ENCODE assay signal across 9 mouse cellular contexts in the genomic region with DNA sequence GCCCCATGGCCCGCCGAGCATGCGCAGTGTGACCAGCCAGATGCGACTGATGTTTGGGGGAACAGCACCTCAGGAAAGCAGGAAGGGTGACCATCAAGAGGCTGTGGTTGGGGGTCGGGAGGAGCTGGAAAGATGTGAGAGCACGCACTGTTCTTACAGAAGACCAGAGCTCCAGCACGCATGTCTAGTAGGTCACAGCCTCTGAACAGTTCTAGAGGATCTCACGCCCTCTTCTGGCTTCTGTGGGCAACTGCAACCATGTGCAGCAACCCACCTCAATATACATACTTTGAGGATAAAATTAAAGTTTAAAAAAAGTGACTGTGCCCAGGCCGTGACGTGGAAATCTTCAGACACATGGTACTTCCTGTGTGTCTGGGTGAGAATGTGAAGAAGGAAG. TPM values are rescaled to one million over a fixed set of nuclear protein-coding genes. Genes with fewer than 3 reads are reported as not detected.
A peak's percentile ranks its signal among the peaks of the same experiment; 100 is the strongest.
DNase-seq lines count a peak whose midpoint lies in the region; ATAC-seq and TF ChIP-seq lines count a peak whose summit lies in the region.
"Had no signal": no experiment of that assay in that cellular context is flagged by ENCODE, and none has a peak within 500 bp of the region (broad histone marks: within the 10 kb centered on the region; RNA-seq: fewer than 3 reads in every experiment).

No protein-coding gene starts in this region.

- peak; percentile 52 for ATAC-seq in granulocyte monocyte progenitor cell, adult 5-6 weeks (replicated peaks; ENCODE audit: poor library complexity, severe bottlenecking)

- 61% methylated on average over 10 of the region's 10 CpGs for WGBS in heart, embryonic 10.5 days
- WGBS in small intestine, adult 2 months = 81% methylated on average over 10 of the region's 10 CpGs

- H3K27me3 ChIP-seq in heart, embryonic 10.5 days (ENCODE audit: insufficient read depth, poor library complexity, severe bottlenecking) = no peaks in the 10 kb centered on the region
- H3K27me3 ChIP-seq in testis, adult 2 months (ENCODE audit: control insufficient read depth, insufficient read depth, low read length) = no peaks in the 10 kb centered on the region
- H3K27me3 ChIP-seq in small intestine, adult 2 months (ENCODE audit: control insufficient read depth, insufficient read depth, low read length) = no peaks in the 10 kb centered on the region

- no peaks in the 10 kb centered on the region for H3K9me3 ChIP-seq in heart, embryonic 10.5 days

- TF ChIP-seq CTCF in testis, adult 2 months (IDR thresholded peaks at IDR 0.05; ENCODE audit: control insufficient read depth, insufficient read depth, insufficient replicate concordance, low read depth, low read length) = peak; percentile 48; the same call in 1 of the 2 replicates
- TF ChIP-seq CTCF in small intestine, adult 2 months (IDR thresholded peaks at IDR 0.05; ENCODE audit: extremely low read depth, insufficient read length, insufficient replicate concordance, low read depth, low read length) = peak; percentile 62; the same call in 1 of the 2 replicates

- intact Hi-C loops in left cerebral cortex, postnatal 36 days (cut with DNase I) = loop anchor here (2.0 kb wide), 1 partner anchor 61 kb away; no protein-coding TSS in a partner anchor

- no peak for TF ChIP-seq POLR2A in testis, adult 2 months (IDR thresholded peaks at IDR 0.05; ENCODE audit: control insufficient read depth, low read depth, low read length)
- no peak for TF ChIP-seq POLR2A in small intestine, adult 2 months (IDR thresholded peaks at IDR 0.05; ENCODE audit: low read depth, low read length)

- no peaks in the 10 kb centered on the region for H3K36me3 ChIP-seq in heart, embryonic 10.5 days
- H3K36me3 ChIP-seq in testis, adult 2 months (ENCODE audit: control insufficient read depth, insufficient read depth, low read length) = no peaks in the 10 kb centered on the region
- no peaks in the 10 kb centered on the region for H3K36me3 ChIP-seq in small intestine, adult 2 months (ENCODE audit: control insufficient read depth, insufficient read depth, low read length)

- H3K4me1 ChIP-seq in heart, embryonic 10.5 days = peaks cover 48% of the 10 kb centered on the region
- no peaks in the 10 kb centered on the region for H3K4me1 ChIP-seq in testis, adult 2 months (ENCODE audit: control insufficient read depth, insufficient read depth, low read length)
- H3K4me1 ChIP-seq in small intestine, adult 2 months (ENCODE audit: control insufficient read depth, insufficient read depth, insufficient read length, low read length) = peaks cover 17% of the 10 kb centered on the region

- H3K4me3 ChIP-seq in heart, embryonic 10.5 days = no peak overlapping the region
- no peak overlapping the region for H3K4me3 ChIP-seq in testis, adult 2 months (ENCODE audit: control insufficient read depth, low read depth, low read length)
- no peak overlapping the region for H3K4me3 ChIP-seq in small intestine, adult 2 months (ENCODE audit: low read depth, low read length)
- H3K4me3 ChIP-seq: myocyte had no signal

- peak overlapping the region; percentile 85 for H3K27ac ChIP-seq in heart, embryonic 10.5 days
- H3K27ac ChIP-seq in testis, adult 2 months (ENCODE audit: control insufficient read depth, insufficient read depth, low read depth, low read length) = no peak overlapping the region
- no peak overlapping the region for H3K27ac ChIP-seq in small intestine, adult 2 months (ENCODE audit: insufficient read depth, low read depth, low read length)

- DNase-seq in heart, embryonic 10.5 days (ENCODE audit: low spot score) = no peak
- DNase-seq in heart, adult 8-10 months (ENCODE audit: low spot score) = no peak
- DNase-seq in testis, postnatal 10 days (ENCODE audit: low spot score) = no peak
- no peak for DNase-seq in left cerebral cortex, postnatal 36 days (ENCODE audit: low spot score in 2 of 2)
- DNase-seq in gastrocnemius, adult 18-20 months (ENCODE audit: low spot score) = no peak

RNA-seq across cellular contexts. Expression of gene Rcan1, which starts 25.3 kb away (rescaled TPM):
- polyA plus RNA-seq in heart, embryonic 10.5 days (2016; fragmentation: Nextera tagmentation; extraction: Ambion mirVana) = 78.8 and 129 TPM in 2 replicates
- 100 to 1,000 TPM in 1 of 4 experiments, 10 to 100 TPM in 3; 51.0 to 123 (median 71.2) TPM for total RNA-seq in heart, adult 8-10 months (2022)
- polyA plus RNA-seq in testis, adult 2 months (2012; rRNA removed) = 10.0 and 11.6 TPM in 2 replicates
- total RNA-seq in granulocyte monocyte progenitor cell, adult 5-6 weeks (2014; fragmentation: Nextera tagmentation) = 6.3 and 11.5 TPM in 2 replicates
- total RNA-seq in granulocyte monocyte progenitor cell, adult 5-6 weeks (2017) = 7.4 and 8.0 TPM in 2 replicates
- 7.3 and 9.7 TPM in 2 replicates for polyA plus RNA-seq in small intestine, adult 2 months (2012; rRNA removed)
- 10 to 100 TPM; 55.4 to 60.9 TPM for total RNA-seq in left cerebral cortex, postnatal 36 days (2021)
- total RNA-seq in gastrocnemius, adult 18-20 months (2021) = 100 to 1,000 TPM in 1 of 2 experiments, 10 to 100 TPM in 1; 53.2 to 329 TPM

RNA-seq across cellular contexts. Expression of gene Clic6, which starts 40.2 kb away (rescaled TPM):
- polyA plus RNA-seq in heart, embryonic 10.5 days (2016; fragmentation: Nextera tagmentation; extraction: Ambion mirVana) = 3.1 and 4.2 TPM in 2 replicates
- under 1 TPM; 0.34 to 0.63 (median 0.41) TPM for total RNA-seq in heart, adult 8-10 months (2022)
- 1.1 and 1.2 TPM in 2 replicates for polyA plus RNA-seq in testis, adult 2 months (2012; rRNA removed)
- not detected in 2 replicates for total RNA-seq in granulocyte monocyte progenitor cell, adult 5-6 weeks (2014; fragmentation: Nextera tagmentation)
- not detected in 2 replicates for total RNA-seq in granulocyte monocyte progenitor cell, adult 5-6 weeks (2017)
- polyA plus RNA-seq in small intestine, adult 2 months (2012; rRNA removed) = 1.4 and 2.1 TPM in 2 replicates
- 1 to 10 TPM in 1 of 2 experiments, under 1 TPM in 1; 0.62 to 2.1 TPM for total RNA-seq in left cerebral cortex, postnatal 36 days (2021)
- total RNA-seq in gastrocnemius, adult 18-20 months (2021) = under 1 TPM in 1 of 2 experiments, not detected in 1; 0.14 TPM
- polyA plus RNA-seq: myocyte had no signal

Comparison
In these comparisons a context has a peak if more than half of its experiments do, and no peak if none do; other contexts are left out.
1. RNA of gene Rcan1, which starts 25.3 kb away (total RNA-seq): 53.2 to 329 TPM in gastrocnemius, adult 18-20 months, 51.0 to 123 TPM in heart, adult 8-10 months and 55.4 to 60.9 TPM in left cerebral cortex, postnatal 36 days; 6.3 to 11.5 TPM in granulocyte monocyte progenitor cell, adult 5-6 weeks; every median in the first group is over 4 times any median in the second.